Mouse (Mus musculus) embryonic facial prominence, embryonic 14.5 days (tissue): ENCODE data around the gene Cdk2ap2. TPM values are rescaled to one million over a fixed set of nuclear protein-coding genes. Genes with fewer than 3 reads are reported as not detected.
"Not testable (repeated sequence)": the region's sequence is repeated elsewhere in the genome, so short reads cannot be mapped to it uniquely, and the experiment has no call there.

ENCODE experiments used
- ATAC-seq: fragments of 200-750 bp; cut with Nextera tagmentation; 2 replicates; pipeline ENCODE4 v1.8.0; 2017; ENCODE audit warnings: low read depth, moderate number of reproducible peaks, moderate TSS enrichment
- DNase-seq: peaks from one replicate; pipeline ENCODE4 v3.0.0-alpha.2; 2015; ENCODE audit warnings: low spot score
- H3K27ac ChIP-seq: fragments of 300-500 bp; sonication (generic); replicated peaks from 2 replicates; pipeline ENCODE4 v1.5.1; 2014; ENCODE audit warnings: low read depth, mild to moderate bottlenecking, low read length, moderate library complexity
- H3K27me3 ChIP-seq: fragments of 300-500 bp; sonication (generic); replicated peaks from 2 replicates; pipeline ENCODE4 v1.6.1; 2014; ENCODE audit warnings: low read length; ENCODE audit not compliant: control insufficient read depth, insufficient read depth
- H3K36me3 ChIP-seq: fragments of 300-500 bp; sonication (generic); 2 replicates; pipeline ENCODE4 v1.6.1; 2014; ENCODE audit warnings: low read length, mixed read lengths; ENCODE audit not compliant: control insufficient read depth, insufficient read depth
- H3K4me1 ChIP-seq: fragments of 300-500 bp; sonication (generic); 2 replicates; pipeline ENCODE4 v1.6.1; 2014; ENCODE audit warnings: antibody characterized with exemption, low read length; ENCODE audit not compliant: control insufficient read depth, insufficient read depth
- H3K4me2 ChIP-seq: fragments of 300-500 bp; sonication (generic); 2 replicates; pipeline ENCODE4 v1.6.1; 2014; ENCODE audit warnings: low read depth, mild to moderate bottlenecking, low read length, moderate library complexity, mixed read lengths
- H3K4me3 ChIP-seq: fragments of 300-500 bp; sonication (generic); 2 replicates; pipeline ENCODE4 v1.5.1; 2014; ENCODE audit warnings: low read depth, mild to moderate bottlenecking, low read length
- H3K9ac ChIP-seq: fragments of 300-500 bp; sonication (generic); 2 replicates; pipeline ENCODE4 v1.6.1; 2014; ENCODE audit warnings: low read depth, mild to moderate bottlenecking, low read length, moderate library complexity, mixed read lengths
- H3K9me3 ChIP-seq: fragments of 300-500 bp; sonication (generic); 2 replicates; pipeline ENCODE4 v1.6.1; 2016; ENCODE audit warnings: low read length; ENCODE audit not compliant: control insufficient read depth
- WGBS: fragments of 180-500 bp; shearing (Covaris S2); extraction: QIAGEN DNeasy Blood & Tissue Kit; methylation state at CpG from one replicate; pipeline ENCODE4 v1.1.7; 2014; 5-methylcytosine and 5-hydroxymethylcytosine counted together
- polyA plus RNA-seq: library from polyadenylated mRNA; unstranded; fragments of >200 nt; fragmentation: Nextera tagmentation; extraction: Ambion mirVana; gene quantifications from 2 replicates; pipeline ENCODE4 v1.2.1, GENCODE M21; 2014

Gene Cdk2ap2
- polyA plus RNA-seq, 1 experiment from 2014 or later, result 68.6 TPM

DNA sequence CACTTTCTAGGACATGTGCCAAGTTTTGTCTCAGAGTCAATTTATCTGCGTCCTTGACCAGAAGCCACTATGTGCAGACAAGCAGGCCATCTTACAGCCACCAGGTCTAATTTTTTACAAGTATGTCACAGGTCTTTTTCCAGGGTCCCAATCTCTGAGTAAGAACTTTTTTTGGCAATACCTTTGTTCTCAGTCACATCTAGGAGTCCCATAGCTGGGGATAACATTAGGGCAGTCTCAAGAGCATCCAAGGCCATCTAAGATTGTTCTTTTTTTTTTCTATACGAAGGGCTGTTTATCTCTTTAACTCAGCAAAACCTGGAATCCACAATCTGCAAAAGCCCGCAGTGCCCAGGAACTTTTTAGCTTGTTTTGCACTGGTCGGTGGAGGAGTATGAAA lies 33.6 kb upstream of the Cdk2ap2 start:
- H3K27me3 ChIP-seq, ATAC-seq, H3K27ac ChIP-seq, DNase-seq, H3K9me3 ChIP-seq, H3K9ac ChIP-seq, H3K4me2 ChIP-seq, H3K4me1 ChIP-seq, H3K4me3 ChIP-seq, H3K36me3 ChIP-seq: not testable (repeated sequence)
- 76% methylated on average over 3 of the region's 4 CpGs for WGBS

- not testable (repeated sequence) for DNase-seq, H3K27me3 ChIP-seq, H3K4me1 ChIP-seq, H3K4me3 ChIP-seq, H3K4me2 ChIP-seq, H3K27ac ChIP-seq, H3K9ac ChIP-seq, ATAC-seq, H3K9me3 ChIP-seq, H3K36me3 ChIP-seq
- no CpG with 5 or more reads among the region's 11 CpGs for WGBS
These were observed 32.5 kb upstream of the Cdk2ap2 start for GRCm38 (mm10) chr19:4064501-4064900.

- no peak for ATAC-seq
- WGBS, result 72% methylated on average over 6 of the region's 6 CpGs
These were observed 30.7 kb upstream of the Cdk2ap2 start for GRCm38 (mm10) chr19:4066280-4066679.

DNA sequence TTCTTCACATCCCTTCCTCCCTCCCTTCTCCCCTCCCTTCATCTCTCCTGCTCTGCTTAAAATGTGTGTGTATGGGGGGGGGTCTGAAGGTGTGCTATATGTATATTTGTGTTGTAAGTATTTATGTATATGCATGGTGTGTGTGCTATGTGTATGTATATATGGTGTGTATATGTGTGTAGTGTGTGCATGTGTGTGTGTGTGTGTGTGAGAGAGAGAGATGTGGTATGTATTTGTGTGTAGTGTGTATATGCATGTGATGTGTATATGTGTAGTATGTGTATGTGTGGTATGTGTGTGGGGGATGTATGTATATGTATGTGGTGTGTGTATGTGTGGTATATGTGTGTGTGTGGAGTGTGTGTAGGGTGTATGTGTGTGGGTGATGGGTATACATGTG lies 30.1 kb upstream of the Cdk2ap2 start:
- no peak overlapping the region for H3K9ac ChIP-seq
- H3K4me3 ChIP-seq, result no peak overlapping the region
- ATAC-seq (no peak), DNase-seq (no peak)
- no peak overlapping the region for H3K4me2 ChIP-seq
- no peaks in the 10 kb centered on the region for H3K4me1 ChIP-seq
- no peaks in the 10 kb centered on the region for H3K9me3 ChIP-seq
- no peak overlapping the region for H3K27ac ChIP-seq
- H3K36me3 ChIP-seq, result no peaks in the 10 kb centered on the region
- no peaks in the 10 kb centered on the region for H3K27me3 ChIP-seq

More at GRCm38 (mm10) chr19:4066280-4066679, 30.7 kb upstream of the Cdk2ap2 start:
- no peak overlapping the region for H3K4me3 ChIP-seq
- H3K36me3 ChIP-seq, result no peaks in the 10 kb centered on the region
- H3K9ac ChIP-seq, result no peak overlapping the region
- H3K9me3 ChIP-seq, result no peaks in the 10 kb centered on the region
- no peaks in the 10 kb centered on the region for H3K27me3 ChIP-seq
- no peak for DNase-seq
- no peaks in the 10 kb centered on the region for H3K4me1 ChIP-seq
- no peak overlapping the region for H3K27ac ChIP-seq
- no peak overlapping the region for H3K4me2 ChIP-seq

DNA sequence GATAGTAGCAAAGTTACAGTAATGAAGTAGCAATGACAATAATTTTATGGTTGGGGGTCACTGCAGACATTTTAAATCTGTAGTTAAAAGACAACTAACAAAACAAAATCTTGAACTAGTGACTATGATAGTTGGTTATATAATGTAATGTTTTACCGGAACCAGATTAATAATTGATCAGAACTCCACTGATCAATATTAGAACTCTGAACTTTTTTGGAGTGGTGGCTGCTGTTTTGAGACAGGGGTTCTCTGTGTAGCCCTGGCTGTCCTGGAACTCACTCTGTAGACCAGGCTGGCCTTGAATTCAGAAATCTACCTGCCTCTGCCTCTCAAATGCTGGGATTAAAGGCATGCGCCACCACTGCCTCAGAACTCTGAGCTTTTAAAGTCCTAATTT lies 28.7 kb upstream of the Cdk2ap2 start:
- not testable (repeated sequence) for H3K4me2 ChIP-seq, DNase-seq, H3K4me3 ChIP-seq, H3K36me3 ChIP-seq, H3K9me3 ChIP-seq, ATAC-seq, H3K27me3 ChIP-seq, H3K27ac ChIP-seq, H3K9ac ChIP-seq, H3K4me1 ChIP-seq
- WGBS, result 94% methylated on average over 2 of the region's 2 CpGs

GRCm38 (mm10) chr19:4068717-4069410 lies 28.1 kb upstream of the Cdk2ap2 start:
- H3K27me3 ChIP-seq, result no peaks in the 10 kb centered on the region
- H3K4me2 ChIP-seq, result no peak overlapping the region
- H3K9ac ChIP-seq, result no peak overlapping the region
- H3K9me3 ChIP-seq, result no peaks in the 10 kb centered on the region
- no peak overlapping the region for H3K27ac ChIP-seq
- DNase-seq (no peak), ATAC-seq (no peak)
- WGBS, result 66% methylated on average over 15 of the region's 15 CpGs
- no peaks in the 10 kb centered on the region for H3K36me3 ChIP-seq
- H3K4me1 ChIP-seq, result no peaks in the 10 kb centered on the region
- no peak overlapping the region for H3K4me3 ChIP-seq

- 73% methylated on average over 15 of the region's 15 CpGs for WGBS
- Histone ChIP-seq H3K9ac (no peak overlapping the region), H3K4me2 (no peak overlapping the region), H3K27ac (no peak overlapping the region), H3K9me3 (no peaks in the 10 kb centered on the region), H3K4me1 (no peaks in the 10 kb centered on the region), H3K36me3 (no peaks in the 10 kb centered on the region), H3K27me3 (no peaks in the 10 kb centered on the region), H3K4me3 (no peak overlapping the region)
- DNase-seq, result no peak
- ATAC-seq, result no peak
These were observed 26.7 kb upstream of the Cdk2ap2 start for GRCm38 (mm10) chr19:4070311-4070710.

- no peak overlapping the region for H3K27ac ChIP-seq
- WGBS, result 77% methylated on average over 8 of the region's 8 CpGs
- no peaks in the 10 kb centered on the region for H3K27me3 ChIP-seq
- ATAC-seq, result no peak
- H3K9ac ChIP-seq, result no peak overlapping the region
- no peaks in the 10 kb centered on the region for H3K4me1 ChIP-seq
- no peak overlapping the region for H3K4me2 ChIP-seq
- H3K9me3 ChIP-seq, result no peaks in the 10 kb centered on the region
- H3K4me3 ChIP-seq, result no peak overlapping the region
- no peak for DNase-seq
- no peaks in the 10 kb centered on the region for H3K36me3 ChIP-seq
These were observed 26.2 kb upstream of the Cdk2ap2 start for GRCm38 (mm10) chr19:4070756-4071155.

DNA sequence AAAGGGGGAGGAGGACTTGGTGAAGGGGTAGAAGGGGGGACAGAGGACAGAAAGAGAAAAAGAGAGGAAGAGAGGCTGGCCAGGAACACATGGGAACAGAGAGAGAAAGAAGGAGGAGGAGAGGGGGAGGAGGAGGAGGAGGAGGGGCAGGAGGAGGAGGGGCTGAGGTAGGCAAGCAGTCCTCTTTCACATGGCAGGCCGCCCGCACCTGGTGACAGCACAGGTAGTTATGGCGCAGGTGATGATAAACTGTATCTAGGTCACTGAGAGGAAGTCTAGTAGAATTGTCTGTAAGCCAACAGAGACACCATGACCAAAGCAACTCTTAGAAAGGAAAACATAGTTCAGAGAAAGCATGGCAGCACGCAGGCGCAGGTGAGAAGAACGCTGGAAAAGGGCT lies 25.6 kb upstream of the Cdk2ap2 start:
- no peaks in the 10 kb centered on the region for H3K4me1 ChIP-seq
- H3K27ac ChIP-seq, result no peak overlapping the region
- no peak overlapping the region for H3K4me2 ChIP-seq
- WGBS, result 87% methylated on average over 6 of the region's 6 CpGs
- H3K9ac ChIP-seq, result no peak overlapping the region
- no peak for ATAC-seq
- DNase-seq, result no peak
- no peak overlapping the region for H3K4me3 ChIP-seq
- H3K27me3 ChIP-seq, result no peaks in the 10 kb centered on the region
- H3K36me3 ChIP-seq, result no peaks in the 10 kb centered on the region
- H3K9me3 ChIP-seq, result no peaks in the 10 kb centered on the region
